Mouse (Mus musculus) heart, embryonic 16.5 days (tissue): ENCODE results near the gene Galnt2. TPM values are rescaled to one million over a fixed set of nuclear protein-coding genes. Genes with fewer than 3 reads are reported as not detected.

Experiments used
- ATAC-seq: fragments of 200-750 bp; cut with Nextera tagmentation; replicated peaks from 2 replicates; pipeline ENCODE4 v1.8.0; 2017; ENCODE audit warnings: moderate number of reproducible peaks; ENCODE audit not compliant: insufficient read depth, low FRiP score; ENCODE audit errors: extremely low read depth
- H3K27ac ChIP-seq: fragments of 300-500 bp; sonication (generic); 2 replicates; pipeline ENCODE4 v1.5.1; 2014; ENCODE audit warnings: mild to moderate bottlenecking, low read length, control low read depth, moderate library complexity
- H3K27me3 ChIP-seq: fragments of 300-500 bp; sonication (generic); 2 replicates; pipeline ENCODE4 v1.6.1; 2014; ENCODE audit warnings: low read length, mixed read lengths; ENCODE audit not compliant: control insufficient read depth, insufficient read depth
- H3K36me3 ChIP-seq: fragments of 300-500 bp; sonication (generic); 2 replicates; pipeline ENCODE4 v1.6.1; 2014; ENCODE audit not compliant: control insufficient read depth, insufficient read depth
- H3K4me1 ChIP-seq: fragments of 300-500 bp; sonication (generic); 2 replicates; pipeline ENCODE4 v1.6.1; 2014; ENCODE audit warnings: low read length, mixed read lengths; ENCODE audit not compliant: control insufficient read depth, insufficient read depth
- H3K4me2 ChIP-seq: fragments of 300-500 bp; sonication (generic); 2 replicates; pipeline ENCODE4 v1.6.1; 2014; ENCODE audit warnings: low read depth, mild to moderate bottlenecking, control low read depth, low read length
- H3K4me3 ChIP-seq: fragments of 300-500 bp; sonication (generic); 2 replicates; pipeline ENCODE4 v1.5.1; 2014; ENCODE audit warnings: mild to moderate bottlenecking, control low read depth, low read length
- H3K9ac ChIP-seq: fragments of 300-500 bp; sonication (generic); 2 replicates; pipeline ENCODE4 v1.6.1; 2014; ENCODE audit warnings: low read length, control low read depth
- H3K9me3 ChIP-seq: fragments of 300-500 bp; sonication (generic); replicated peaks from 2 replicates; pipeline ENCODE4 v1.6.1; 2016; ENCODE audit warnings: low read length; ENCODE audit not compliant: control insufficient read depth
- WGBS: fragments of 180-500 bp; shearing (Covaris S2); extraction: QIAGEN DNeasy Blood & Tissue Kit; methylation state at CpG from one replicate; pipeline ENCODE4 v1.1.7; 2014; 5-methylcytosine and 5-hydroxymethylcytosine counted together
- polyA plus RNA-seq: library from polyadenylated mRNA; unstranded; fragments of >200 nt; fragmentation: Nextera tagmentation; extraction: Ambion mirVana; gene quantifications from 2 replicates; pipeline ENCODE4 v1.2.1, GENCODE M21; 2015

Galnt2 gene
- polyA plus RNA-seq, 1 experiment from 2014 or later: 35.6 TPM

- Histone ChIP-seq H3K9me3 (peaks cover 3% of the 10 kb centered on the region; the same call in 1 of the 2 replicates), H3K27ac (no peak overlapping the region), H3K27me3 (no peaks in the 10 kb centered on the region), H3K4me3 (no peak overlapping the region), H3K36me3 (no peaks in the 10 kb centered on the region), H3K4me2 (no peak overlapping the region), H3K9ac (no peak overlapping the region), H3K4me1 (no peaks in the 10 kb centered on the region)
- no peak for ATAC-seq
- WGBS: 78% methylated on average over 4 of the region's 4 CpGs
Measured at GRCm38 (mm10) chr8:124393927-124394326, 162.7 kb downstream of the Galnt2 start.

- Histone ChIP-seq H3K4me2 (no peak overlapping the region), H3K9me3 (peaks cover 3% of the 10 kb centered on the region; the same call in 1 of the 2 replicates), H3K4me1 (no peaks in the 10 kb centered on the region), H3K36me3 (no peaks in the 10 kb centered on the region), H3K27me3 (no peaks in the 10 kb centered on the region), H3K9ac (no peak overlapping the region), H3K27ac (no peak overlapping the region), H3K4me3 (no peak overlapping the region)
- 80% methylated on average over 7 of the region's 7 CpGs for WGBS
- no peak for ATAC-seq
Measured at GRCm38 (mm10) chr8:124394951-124395350, 163.8 kb downstream of the Galnt2 start.

Other genes starting within 250 kb of the Galnt2 start
- 17.1 and 19.0 TPM in 2 replicates for gene Abcb10, start 248.3 kb upstream of the Galnt2 start, polyA plus RNA-seq
- 25.4 and 27.9 TPM in 2 replicates for gene Taf5l, start 210.0 kb upstream of the Galnt2 start, polyA plus RNA-seq
- gene Urb2, start 209.9 kb upstream of the Galnt2 start, polyA plus RNA-seq: 3.0 and 3.3 TPM in 2 replicates
- 1.5 and 1.9 TPM in 2 replicates for gene Pgbd5, start 208.3 kb downstream of the Galnt2 start, polyA plus RNA-seq